Mouse (Mus musculus): ENCODE measurements at regions not wholly inside any gene's neighbourhood (a gene's known extent, or its start where the extent isn't known, plus 50 kb on each side); places are given as distances from the start of the nearest gene placed in this dataset.

DNA sequence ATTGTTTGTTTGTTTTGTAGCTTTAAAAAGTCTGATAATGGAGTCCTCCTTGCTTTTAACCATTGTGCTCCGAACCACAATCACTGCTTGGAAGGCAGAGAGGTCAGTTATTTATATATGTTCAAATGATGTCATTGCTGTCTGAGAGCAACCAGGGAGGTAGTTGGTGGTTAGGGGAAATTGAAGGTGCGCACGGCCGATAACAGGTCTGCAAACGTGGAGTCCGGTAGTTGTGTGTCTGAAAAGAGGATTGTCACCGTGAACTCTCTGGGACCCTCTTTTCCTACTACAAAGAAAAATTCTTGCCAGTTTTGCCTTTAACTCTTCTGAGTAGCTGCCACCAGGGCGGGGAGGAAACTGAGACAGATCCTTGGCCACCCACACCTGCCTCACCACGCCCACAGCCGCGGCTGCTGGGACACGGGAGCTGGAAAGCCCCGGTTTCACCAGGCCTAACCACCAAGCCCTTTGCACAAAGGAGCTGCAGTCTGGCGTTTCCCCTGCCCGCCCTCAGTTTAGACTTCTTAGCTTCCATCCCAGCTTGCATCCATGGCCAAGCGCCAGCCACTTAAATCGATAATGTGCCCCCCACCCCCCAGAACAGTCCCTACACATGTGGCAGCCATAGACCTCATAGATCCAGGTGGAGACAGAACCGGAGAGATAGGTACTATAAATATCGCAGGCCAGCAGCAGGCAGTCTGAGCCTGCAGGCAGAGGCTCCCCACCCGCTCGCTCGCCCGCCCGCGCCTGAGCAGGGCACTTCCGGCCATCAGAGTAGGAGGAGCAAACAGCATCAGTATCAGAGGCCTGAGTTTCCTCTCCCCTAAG, 62.2 kb downstream of the Pkdcc start:
- TF ChIP-seq CTCF (IDR thresholded peaks at IDR 0.05) (no peak), POLR2A (IDR thresholded peaks at IDR 0.05; ENCODE audit: insufficient read depth, low read depth, low read length) (peak; percentile 66), EP300 (IDR thresholded peaks at IDR 0.05; ENCODE audit: insufficient read depth, low read depth, low read length) (no peak)

Measured in heart, adult 2 months (tissue).